ENCODE assay signal across 8 mouse cellular contexts in genomic region chr6:83317108-83317741, GRCm38 (mm10). TPM values are rescaled to one million over a fixed set of nuclear protein-coding genes. Genes with fewer than 3 reads are reported as not detected.
DNase-seq lines count a peak whose midpoint lies in the region; ATAC-seq and TF ChIP-seq lines count a peak whose summit lies in the region.

No protein-coding gene starts in this region.

- H3K4me3 ChIP-seq in brown adipose tissue, adult 24 weeks (ENCODE audit: insufficient read depth, low read depth, low read length): peak overlapping the region; percentile 94
- H3K4me3 ChIP-seq in heart, embryonic 13.5 days: peak overlapping the region; percentile 97
- H3K4me3 ChIP-seq in liver, embryonic 11.5 days (ENCODE audit: low read depth, low read length): peak overlapping the region; percentile 98
- H3K4me3 ChIP-seq in myocyte: peak overlapping the region; percentile 76

- peak; percentile 85 for TF ChIP-seq POLR2A in myocyte (IDR thresholded peaks at IDR 0.05; ENCODE audit: insufficient read length, low read depth)

- H3K27me3 ChIP-seq in heart, embryonic 13.5 days (replicated peaks): no peaks in the 10 kb centered on the region
- no peaks in the 10 kb centered on the region for H3K27me3 ChIP-seq in liver, embryonic 11.5 days (replicated peaks; ENCODE audit: control insufficient read depth, insufficient read depth, low read length)
- H3K27me3 ChIP-seq in myocyte (ENCODE audit: control insufficient read depth, insufficient read depth, insufficient read length): no peaks in the 10 kb centered on the region

- H3K9me3 ChIP-seq in heart, embryonic 13.5 days: no peaks in the 10 kb centered on the region
- H3K9me3 ChIP-seq in liver, embryonic 11.5 days (ENCODE audit: control insufficient read depth, low read length): no peaks in the 10 kb centered on the region

- H3K36me3 ChIP-seq in heart, embryonic 13.5 days: peaks cover 10% of the 10 kb centered on the region; the same call in 1 of the 2 replicates
- H3K36me3 ChIP-seq in liver, embryonic 11.5 days (ENCODE audit: control insufficient read depth, insufficient read depth, low read length): peaks cover 4% of the 10 kb centered on the region
- H3K36me3 ChIP-seq in myocyte (ENCODE audit: control insufficient read depth, insufficient read depth): peaks cover 17% of the 10 kb centered on the region

- ATAC-seq in CD4-positive, CD25-positive, alpha-beta regulatory T cell, adult 4 months: peak; percentile 89
- peak; percentile 94 for ATAC-seq in erythroid progenitor cell, adult 5-6 weeks (replicated peaks; ENCODE audit: low FRiP score, poor library complexity, severe bottlenecking)
- peak; percentile 94 for ATAC-seq in heart, embryonic 13.5 days (ENCODE audit: extremely low read depth, insufficient number of reproducible peaks, low FRiP score, low TSS enrichment)
- peak; percentile 92 for ATAC-seq in liver, embryonic 11.5 days (replicated peaks; ENCODE audit: low FRiP score)

- H3ac ChIP-seq in myocyte (ENCODE audit: control insufficient read depth, insufficient read length): peak overlapping the region; percentile 58

- peaks cover 47% of the 10 kb centered on the region for H3K79me2 ChIP-seq in myocyte (ENCODE audit: control insufficient read depth, insufficient read depth)

- DNase-seq in kidney, postnatal 10 days: peak; percentile 95
- DNase-seq in liver, embryonic 11.5 days (ENCODE audit: low spot score): peak; percentile 84
- DNase-seq in spleen, postnatal 4 days (ENCODE audit: low spot score in 2 of 2): peak; percentile 92 to 97

- peak overlapping the region; percentile 90 for H3K9ac ChIP-seq in heart, embryonic 13.5 days
- peak overlapping the region; percentile 96 for H3K9ac ChIP-seq in liver, embryonic 11.5 days (ENCODE audit: low read depth, low read length)

- H3K27ac ChIP-seq in brown adipose tissue, adult 24 weeks (replicated peaks; ENCODE audit: low read depth, low read length): no peak overlapping the region
- H3K27ac ChIP-seq in heart, embryonic 13.5 days (replicated peaks): no peak overlapping the region; the same call in 1 of the 2 replicates
- peak overlapping the region; percentile 81 for H3K27ac ChIP-seq in liver, embryonic 11.5 days (ENCODE audit: low read depth, low read length)

- H3K4me2 ChIP-seq in heart, embryonic 13.5 days: peak overlapping the region; percentile 97
- H3K4me2 ChIP-seq in liver, embryonic 11.5 days: peak overlapping the region; percentile 88
- peak overlapping the region; percentile 64 for H3K4me2 ChIP-seq in myocyte (ENCODE audit: low read depth)

- WGBS in heart, embryonic 13.5 days: under 1% methylated on average over 52 of the region's 52 CpGs
- WGBS in liver, embryonic 11.5 days: under 1% methylated on average over 52 of the region's 52 CpGs

- H3K4me1 ChIP-seq in brown adipose tissue, adult 24 weeks (ENCODE audit: control insufficient read depth, insufficient read depth, insufficient read length, low read length): no peaks in the 10 kb centered on the region
- peaks cover 12% of the 10 kb centered on the region for H3K4me1 ChIP-seq in heart, embryonic 13.5 days
- peaks cover 31% of the 10 kb centered on the region for H3K4me1 ChIP-seq in liver, embryonic 11.5 days (replicated peaks; ENCODE audit: control insufficient read depth, insufficient read depth, low read length)

TF ChIP-seq in myocyte, 11 proteins besides CTCF, POLR2A, EP300 and RAD21:
- TF ChIP-seq CEBPB (IDR thresholded peaks at IDR 0.05; ENCODE audit: insufficient read depth, poor library complexity, severe bottlenecking) (peak; percentile 74), E2F4 (IDR thresholded peaks at IDR 0.05; ENCODE audit: insufficient read depth) (no peak), REST (IDR thresholded peaks at IDR 0.05; ENCODE audit: insufficient read depth, insufficient read length) (no peak), MAX (IDR thresholded peaks at IDR 0.05; ENCODE audit: low read depth) (peak; percentile 83), USF1 (IDR thresholded peaks at IDR 0.05; ENCODE audit: low read depth) (no peak), SRF (IDR thresholded peaks at IDR 0.05; ENCODE audit: control insufficient read depth, insufficient read length, low read depth) (no peak), MYOG (IDR thresholded peaks at IDR 0.05; ENCODE audit: control insufficient read depth in 1 of 3, insufficient read depth in 1 of 3, insufficient read length in 2 of 3, low read depth in 2 of 3) (no peak), TCF12 (IDR thresholded peaks at IDR 0.05; ENCODE audit: insufficient read depth, poor library complexity, severe bottlenecking) (no peak), TCF3 (IDR thresholded peaks at IDR 0.05; ENCODE audit: insufficient read length, low read depth) (no peak), POLR2AphosphoS2 (IDR thresholded peaks at IDR 0.05; ENCODE audit: insufficient read length, low read depth) (peak; percentile 94), MYOD1 (IDR thresholded peaks at IDR 0.05; ENCODE audit: control insufficient read depth in 1 of 3, insufficient read length in 2 of 3, low read depth in 2 of 3) (peak in 1 of 3 experiments; percentile 52)
TF ChIP-seq in myocyte: peak in this region for 4.

RNA-seq across cellular contexts. Expression of gene Mthfd2, which starts 8.5 kb away (rescaled TPM):
- polyA plus RNA-seq in CD4-positive, CD25-positive, alpha-beta regulatory T cell, adult 4 months (2017; shearing (Covaris generic)): 100 to 1,000 TPM; 128 TPM
- 5.2 and 7.4 TPM in 2 replicates for polyA plus RNA-seq in brown adipose tissue, adult 24 weeks (2012; ENCODE audit: insufficient read depth, insufficient read length, missing spikeins)
- total RNA-seq in erythroid progenitor cell, adult 5-6 weeks (2015; ENCODE audit: low replicate concordance): 34.8 and 56.6 TPM in 2 replicates
- 37.2 and 37.9 TPM in 2 replicates for total RNA-seq in erythroid progenitor cell, adult 5-6 weeks (2017; ENCODE audit: low replicate concordance)
- polyA plus RNA-seq in heart, embryonic 13.5 days (2015; fragmentation: Nextera tagmentation; extraction: Ambion mirVana): 27.6 and 30.9 TPM in 2 replicates
- 119 and 120 TPM in 2 replicates for polyA plus RNA-seq in liver, embryonic 11.5 days (2014; fragmentation: Nextera tagmentation; extraction: Ambion mirVana)
- 260 TPM for polyA plus RNA-seq in myocyte (2012; fragmentation: generic; extraction: Trizol)

RNA-seq across cellular contexts. Expression of gene Mob1a, which starts 8.6 kb away (rescaled TPM):
- 10 to 100 TPM; 48.6 to 70.3 TPM for polyA plus RNA-seq in CD4-positive, CD25-positive, alpha-beta regulatory T cell, adult 4 months (2017; shearing (Covaris generic))
- polyA plus RNA-seq in brown adipose tissue, adult 24 weeks (2012; ENCODE audit: insufficient read depth, insufficient read length, missing spikeins): 38.1 and 43.1 TPM in 2 replicates
- total RNA-seq in erythroid progenitor cell, adult 5-6 weeks (2015; ENCODE audit: low replicate concordance): 94.3 and 94.8 TPM in 2 replicates
- total RNA-seq in erythroid progenitor cell, adult 5-6 weeks (2017; ENCODE audit: low replicate concordance): 88.7 and 102 TPM in 2 replicates
- 30.4 and 30.7 TPM in 2 replicates for polyA plus RNA-seq in heart, embryonic 13.5 days (2015; fragmentation: Nextera tagmentation; extraction: Ambion mirVana)
- 78.5 and 84.8 TPM in 2 replicates for polyA plus RNA-seq in liver, embryonic 11.5 days (2014; fragmentation: Nextera tagmentation; extraction: Ambion mirVana)
- 22.8 TPM for polyA plus RNA-seq in myocyte (2012; fragmentation: generic; extraction: Trizol)

RNA-seq across cellular contexts. Expression of gene Bola3, which starts 31.7 kb away (rescaled TPM):
- 10 to 100 TPM; 57.5 to 66.1 TPM for polyA plus RNA-seq in CD4-positive, CD25-positive, alpha-beta regulatory T cell, adult 4 months (2017; shearing (Covaris generic))
- polyA plus RNA-seq in brown adipose tissue, adult 24 weeks (2012; ENCODE audit: insufficient read depth, insufficient read length, missing spikeins): 671 and 946 TPM in 2 replicates
- total RNA-seq in erythroid progenitor cell, adult 5-6 weeks (2015; ENCODE audit: low replicate concordance): 187 and 245 TPM in 2 replicates
- total RNA-seq in erythroid progenitor cell, adult 5-6 weeks (2017; ENCODE audit: low replicate concordance): 109 and 149 TPM in 2 replicates
- polyA plus RNA-seq in heart, embryonic 13.5 days (2015; fragmentation: Nextera tagmentation; extraction: Ambion mirVana): 233 and 264 TPM in 2 replicates
- polyA plus RNA-seq in liver, embryonic 11.5 days (2014; fragmentation: Nextera tagmentation; extraction: Ambion mirVana): 307 and 333 TPM in 2 replicates
- 104 TPM for polyA plus RNA-seq in myocyte (2012; fragmentation: generic; extraction: Trizol)
